Mouse (Mus musculus) 3134 (cell line): ENCODE data around the gene Nbl1.

ENCODE experiments used
- DNase-seq: peaks from one replicate; pipeline ENCODE4 v3.0.0-alpha.2; 2011; ENCODE audit warnings: low spot score; ENCODE audit not compliant: insufficient read length; ENCODE audit errors: extremely low read depth

The Nbl1 gene

GRCm38 (mm10) chr4:139092356-139093195 is at the start of gene Nbl1:
TSS of gene Nbl1 (minus strand) at chr4:139092993.
- peak; percentile 64 for DNase-seq

DNA sequence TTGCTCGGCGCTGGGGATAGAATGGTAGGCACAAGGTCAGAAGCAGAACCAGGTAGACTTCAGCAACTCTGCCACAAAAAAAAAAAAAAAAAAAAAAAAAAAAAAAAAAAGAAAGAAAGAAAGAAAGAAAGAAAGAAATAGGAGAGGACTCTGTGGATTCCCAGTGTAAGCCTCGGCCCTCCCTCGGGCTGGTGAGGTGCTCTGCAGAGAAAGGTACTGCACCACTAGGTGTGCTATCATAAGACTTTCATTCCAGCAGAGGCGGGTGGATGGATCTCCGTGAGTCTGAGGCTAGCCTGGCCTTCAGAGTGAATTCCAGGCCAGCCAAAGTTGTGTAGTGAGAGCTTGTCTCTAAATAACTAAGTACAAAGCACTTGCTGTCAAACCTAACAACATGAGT is 49.0 kb upstream of the Nbl1 start:
- DNase-seq: no peak

- DNase-seq: no peak
Observed at GRCm38 (mm10) chr4:139140267-139140666, 47.5 kb upstream of the Nbl1 start.

GRCm38 (mm10) chr4:139136011-139136410 is 43.2 kb upstream of the Nbl1 start:
- no peak for DNase-seq

DNA sequence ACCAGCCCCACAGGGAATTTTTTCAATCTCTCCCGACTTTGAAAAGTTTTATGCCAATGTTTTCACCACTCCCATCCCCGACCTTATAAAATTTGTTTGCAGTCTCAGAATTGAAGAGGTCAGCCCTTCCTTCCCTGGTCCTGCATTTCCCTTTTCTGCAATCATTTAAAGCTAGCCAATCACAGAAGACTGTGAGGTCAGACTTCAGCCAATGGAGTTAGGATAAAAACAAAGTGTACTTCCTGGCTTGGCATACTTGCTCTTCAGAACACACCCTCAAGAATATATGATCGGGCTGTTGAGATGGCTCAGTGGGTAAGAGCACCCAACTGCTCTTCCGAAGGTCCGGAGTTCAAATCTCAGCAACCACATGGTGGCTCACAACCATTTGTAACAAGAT is 40.3 kb upstream of the Nbl1 start:
- no peak for DNase-seq

GRCm38 (mm10) chr4:139131858-139132672 is 39.3 kb upstream of the Nbl1 start:
- DNase-seq: no peak

GRCm38 (mm10) chr4:139130701-139131549 is 38.1 kb upstream of the Nbl1 start, which contains the start of gene Minos1:
TSS of gene Minos1 (minus strand) at chr4:139131113.
- DNase-seq: peak; percentile 96

DNA sequence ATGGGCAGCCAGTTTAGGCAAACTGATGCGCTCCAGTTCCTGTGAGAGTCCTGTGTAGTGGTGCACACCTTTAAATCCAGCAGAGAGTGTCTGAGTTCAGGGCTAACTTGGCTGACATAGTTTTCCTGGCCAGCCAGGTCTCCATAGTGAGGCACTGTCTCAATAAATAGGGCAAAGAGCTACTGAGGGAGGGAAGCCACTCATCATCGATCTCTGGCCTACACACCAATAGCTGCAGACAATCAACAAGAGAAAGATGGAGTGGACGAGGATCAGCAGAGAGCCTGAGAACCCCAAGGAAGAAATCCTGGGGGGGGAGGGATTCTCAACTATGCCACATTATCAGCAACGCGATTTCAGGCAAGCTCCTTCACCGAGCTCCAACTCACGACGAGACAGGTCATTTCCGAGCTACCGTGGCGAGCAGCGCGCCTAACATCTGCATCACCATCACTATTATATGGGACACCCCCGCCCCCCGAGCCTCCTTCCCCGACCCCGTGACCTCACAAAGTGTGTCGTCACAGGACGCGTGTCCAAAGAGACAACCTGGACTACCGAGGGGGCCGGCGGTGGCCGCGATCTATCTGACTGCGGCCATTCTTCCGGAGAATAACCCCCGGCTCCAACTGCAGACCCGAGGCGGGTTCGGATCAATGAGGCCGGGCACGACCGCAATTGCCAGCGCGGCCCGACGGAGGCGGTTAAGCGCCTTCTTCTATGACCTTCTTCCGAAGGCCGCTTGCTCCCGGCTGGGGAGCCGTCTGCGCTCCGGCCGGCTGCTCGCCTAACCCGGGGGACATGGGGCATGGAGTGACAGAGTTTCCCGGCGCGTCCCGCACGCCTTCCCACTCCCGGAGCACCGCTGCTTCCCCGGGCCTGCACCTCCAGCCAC is 37.3 kb upstream of the Nbl1 start:
- DNase-seq: peak; percentile 49

GRCm38 (mm10) chr4:139126475-139126874 is 33.7 kb upstream of the Nbl1 start:
- no peak for DNase-seq

GRCm38 (mm10) chr4:139124940-139125339 is 32.1 kb upstream of the Nbl1 start:
- DNase-seq: no peak

DNA sequence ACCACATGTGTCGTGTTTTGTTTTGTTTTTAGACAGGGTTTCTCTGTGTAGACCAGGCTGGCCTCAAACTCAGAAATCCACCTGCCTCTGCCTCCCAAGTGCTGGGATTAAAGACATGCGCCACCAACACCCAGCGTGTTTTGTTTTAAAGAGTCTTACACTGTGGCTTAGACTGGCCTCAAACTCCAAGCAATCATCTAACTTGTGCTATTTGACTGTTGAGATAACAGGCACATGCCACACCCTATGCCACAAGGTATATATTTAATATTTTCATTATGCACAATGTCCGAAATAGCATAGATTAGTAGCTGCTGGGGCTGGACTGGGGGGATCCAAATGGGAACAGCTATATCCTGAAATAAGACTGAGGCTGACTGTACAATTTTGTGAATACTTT is 29.8 kb upstream of the Nbl1 start:
- no peak for DNase-seq

GRCm38 (mm10) chr4:139120998-139121397 is 28.2 kb upstream of the Nbl1 start:
- DNase-seq: no peak

- no peak for DNase-seq
Observed at GRCm38 (mm10) chr4:139120281-139120814, 27.6 kb upstream of the Nbl1 start.

GRCm38 (mm10) chr4:139116356-139117063 is 23.7 kb upstream of the Nbl1 start:
- DNase-seq: no peak

GRCm38 (mm10) chr4:139115721-139116120 is 22.9 kb upstream of the Nbl1 start:
- DNase-seq: no peak

GRCm38 (mm10) chr4:139112482-139112881 is 19.7 kb upstream of the Nbl1 start:
- DNase-seq: no peak

DNA sequence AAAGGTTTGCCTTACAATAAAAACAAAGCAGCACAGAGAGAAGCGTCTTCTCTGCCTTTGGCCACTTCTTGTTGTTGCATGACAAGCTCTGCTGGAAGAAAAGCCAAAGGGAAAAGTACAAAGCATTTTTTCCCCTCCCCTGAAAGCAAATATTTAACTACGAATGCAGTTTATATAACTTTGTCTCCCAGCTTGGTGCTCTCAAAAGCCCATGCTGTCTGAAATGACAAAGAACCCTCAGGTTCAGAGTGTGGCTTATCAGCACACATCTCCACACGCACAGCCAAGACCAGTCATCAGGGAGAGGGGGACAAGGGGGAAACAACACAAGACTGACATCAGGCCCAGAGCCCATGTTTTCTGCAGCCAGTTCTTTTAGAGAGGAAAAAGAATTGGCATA is 18.6 kb upstream of the Nbl1 start:
- no peak for DNase-seq

- DNase-seq: no peak
Observed at GRCm38 (mm10) chr4:139110858-139111257, 18.1 kb upstream of the Nbl1 start.

DNA sequence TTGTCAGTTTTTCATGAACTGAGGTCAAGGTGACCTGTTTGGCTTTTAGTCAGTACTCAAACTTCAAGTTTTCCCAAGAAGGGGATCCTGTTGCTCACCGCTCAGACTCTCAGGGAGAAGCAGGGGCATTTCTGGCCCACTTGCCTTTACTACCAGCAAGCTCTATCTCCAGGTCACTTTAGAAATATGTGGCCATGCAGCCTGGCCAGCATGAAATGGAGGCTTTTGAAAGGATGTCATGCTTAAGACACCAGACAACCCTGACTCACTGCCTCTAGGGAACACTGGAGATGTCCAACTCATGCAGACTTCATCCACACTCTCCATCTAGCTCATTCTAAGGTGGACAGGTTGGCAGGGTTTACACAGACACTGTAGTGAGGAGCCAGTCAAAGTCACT is 12.7 kb upstream of the Nbl1 start:
- no peak for DNase-seq
